Mouse (Mus musculus) testis, adult 2 months (tissue): ENCODE measurements at regions not wholly inside any gene's neighbourhood (a gene's known extent, or its start where the extent isn't known, plus 50 kb on each side); places are given as distances from the start of the nearest gene placed in this dataset.

Experiments
- H3K27ac ChIP-seq: fragments of 200-500 bp; 2 replicates; pipeline ENCODE4 v1.5.1; 2012; ENCODE audit warnings: low read depth, low read length; ENCODE audit not compliant: control insufficient read depth, insufficient read depth
- H3K27me3 ChIP-seq: fragments of 200-500 bp; 2 replicates; pipeline ENCODE4 v1.6.1; 2012; ENCODE audit warnings: mild to moderate bottlenecking, low read length, moderate library complexity; ENCODE audit not compliant: control insufficient read depth, insufficient read depth
- H3K36me3 ChIP-seq: fragments of 200-500 bp; 2 replicates; pipeline ENCODE4 v1.6.1; 2012; ENCODE audit warnings: mild to moderate bottlenecking, low read length; ENCODE audit not compliant: control insufficient read depth, insufficient read depth
- H3K4me1 ChIP-seq: fragments of 200-500 bp; 2 replicates; pipeline ENCODE4 v1.6.1; 2012; ENCODE audit warnings: low read length; ENCODE audit not compliant: control insufficient read depth, insufficient read depth
- H3K4me3 ChIP-seq: fragments of 200-500 bp; 2 replicates; pipeline ENCODE4 v1.5.1; 2012; ENCODE audit warnings: low read depth, mild to moderate bottlenecking, low read length, moderate library complexity, mixed read lengths; ENCODE audit not compliant: control insufficient read depth
- CTCF ChIP-seq: fragments of 200-500 bp; IDR thresholded peaks from 2 replicates; pipeline ENCODE4 v1.5.1; 2012; ENCODE audit warnings: low read depth, mild to moderate bottlenecking, inconsistent platforms, low read length, moderate library complexity; ENCODE audit not compliant: control insufficient read depth, insufficient read depth, insufficient replicate concordance
- POLR2A ChIP-seq: fragments of 200-500 bp; IDR thresholded peaks from 2 replicates; pipeline ENCODE4 v1.6.1; 2012; ENCODE audit warnings: low read depth, mild to moderate bottlenecking, inconsistent platforms, low read length, moderate library complexity; ENCODE audit not compliant: control insufficient read depth

GRCm38 (mm10) chr5:111801051-111801450 lies 67.3 kb downstream of the Gm26897 start:
- peaks cover 3% of the 10 kb centered on the region; the same call in 1 of the 2 replicates for H3K4me1 ChIP-seq
- TF ChIP-seq CTCF (no peak), POLR2A (no peak)
- H3K27ac ChIP-seq: no peak overlapping the region
- no peak overlapping the region for H3K4me3 ChIP-seq
- H3K36me3 ChIP-seq: no peaks in the 10 kb centered on the region
- H3K27me3 ChIP-seq: no peaks in the 10 kb centered on the region

GRCm38 (mm10) chr5:111804542-111804941 lies 70.8 kb downstream of the Gm26897 start:
- H3K27ac ChIP-seq: no peak overlapping the region
- H3K4me1 ChIP-seq: peaks cover under 1% of the 10 kb centered on the region; the same call in 1 of the 2 replicates
- TF ChIP-seq CTCF: no peak
- TF ChIP-seq POLR2A: no peak
- no peaks in the 10 kb centered on the region for H3K27me3 ChIP-seq
- H3K4me3 ChIP-seq: no peak overlapping the region
- no peaks in the 10 kb centered on the region for H3K36me3 ChIP-seq

GRCm38 (mm10) chr5:111805150-111805549 lies 71.4 kb downstream of the Gm26897 start:
- Histone ChIP-seq H3K4me1 (no peaks in the 10 kb centered on the region), H3K27ac (no peak overlapping the region; the same call in 1 of the 2 replicates), H3K27me3 (no peaks in the 10 kb centered on the region), H3K4me3 (no peak overlapping the region), H3K36me3 (no peaks in the 10 kb centered on the region)
- TF ChIP-seq CTCF (no peak), POLR2A (no peak)

DNA sequence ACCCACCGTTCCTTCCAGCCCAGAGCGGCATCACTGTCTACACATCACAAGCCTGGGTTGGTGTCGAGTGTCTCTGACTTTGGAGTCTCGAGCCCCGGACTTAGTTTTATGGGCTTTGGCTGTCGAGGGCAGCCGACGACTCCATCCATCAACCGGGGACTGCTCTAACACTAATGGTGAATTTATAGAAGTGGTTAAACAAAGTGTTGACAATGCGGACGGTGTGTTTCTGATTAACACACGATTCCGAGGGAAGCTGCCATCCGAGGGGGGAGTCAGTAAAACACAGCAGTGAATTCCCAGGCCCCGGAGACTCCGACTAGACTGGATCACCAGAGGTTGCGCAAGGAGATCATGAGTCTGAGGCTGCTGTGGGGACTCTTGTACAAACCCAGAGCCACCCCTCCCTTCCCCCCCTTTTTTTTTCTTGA lies 72.1 kb downstream of the Gm26897 start:
- Histone ChIP-seq H3K27ac (no peak overlapping the region), H3K4me3 (no peak overlapping the region), H3K36me3 (no peaks in the 10 kb centered on the region), H3K4me1 (no peaks in the 10 kb centered on the region; the same call in 1 of the 2 replicates), H3K27me3 (no peaks in the 10 kb centered on the region)
- TF ChIP-seq POLR2A (no peak), CTCF (no peak)

DNA sequence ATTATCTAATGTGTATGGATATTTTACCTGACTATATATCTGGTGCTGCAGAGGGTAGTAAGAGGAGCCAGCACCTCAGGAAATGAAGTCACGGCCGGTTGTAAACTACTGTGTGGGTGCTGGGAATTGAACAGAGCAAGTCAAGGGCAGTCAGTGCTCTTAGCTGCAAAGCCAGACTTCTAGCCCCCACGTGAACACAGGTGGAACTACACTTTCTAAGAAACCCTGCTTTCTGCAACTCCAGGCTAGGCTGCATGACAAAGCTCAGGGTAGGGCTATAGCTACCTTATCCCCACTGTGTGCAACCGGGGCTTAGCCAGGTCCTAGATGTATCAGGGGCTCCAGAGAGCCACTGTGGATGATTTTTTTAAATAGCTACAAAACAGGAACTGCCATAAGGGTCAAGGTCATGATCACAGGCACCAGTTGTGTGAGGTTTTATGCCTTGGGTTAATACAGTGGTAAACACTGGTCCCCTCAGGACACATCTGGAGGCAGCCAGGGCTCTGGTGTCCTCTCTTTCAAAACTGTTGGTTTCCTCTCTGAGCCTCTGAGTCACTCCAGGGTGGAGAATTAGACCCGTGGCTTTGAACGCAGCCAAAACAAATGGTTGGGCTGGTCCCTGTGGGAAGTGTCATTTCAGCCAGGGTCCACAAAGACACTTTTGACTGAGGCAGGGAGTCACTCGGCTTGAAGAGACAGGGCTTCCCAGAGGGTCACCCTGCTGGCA lies 76.5 kb downstream of the Gm26897 start:
- H3K27ac ChIP-seq: no peak overlapping the region
- TF ChIP-seq POLR2A: no peak
- TF ChIP-seq CTCF: no peak

DNA sequence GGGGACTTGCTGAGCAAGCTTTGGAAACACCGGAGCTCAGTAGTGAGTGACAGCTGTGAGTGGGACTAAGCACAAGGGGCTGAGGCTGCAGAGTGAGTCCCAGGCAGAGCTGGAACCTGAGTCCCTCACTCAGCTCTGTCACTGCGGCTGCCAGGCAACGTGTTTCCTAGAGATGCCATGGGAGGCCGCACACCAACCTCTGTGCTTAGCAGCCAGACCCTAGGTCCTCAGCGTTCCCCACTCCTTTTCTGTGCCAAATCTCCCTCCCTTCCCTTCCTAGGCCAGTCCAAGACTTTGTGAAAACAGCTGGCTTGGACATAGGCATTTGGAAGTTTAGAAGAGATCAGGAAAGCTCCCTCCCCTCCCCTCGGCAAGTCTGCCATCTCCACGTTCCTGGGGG lies 78.9 kb downstream of the Gm26897 start:
- H3K36me3 ChIP-seq: no peaks in the 10 kb centered on the region
- no peaks in the 10 kb centered on the region; the same call in 1 of the 2 replicates for H3K4me1 ChIP-seq
- H3K27ac ChIP-seq: no peak overlapping the region
- no peaks in the 10 kb centered on the region for H3K27me3 ChIP-seq
- H3K4me3 ChIP-seq: no peak overlapping the region
- TF ChIP-seq CTCF (no peak), POLR2A (no peak)

More for the DNA sequence above, 76.5 kb downstream of the Gm26897 start:
- H3K4me1 ChIP-seq: no peaks in the 10 kb centered on the region; the same call in 1 of the 2 replicates
- no peaks in the 10 kb centered on the region for H3K36me3 ChIP-seq
- H3K27me3 ChIP-seq: no peaks in the 10 kb centered on the region
- H3K4me3 ChIP-seq: no peak overlapping the region

DNA sequence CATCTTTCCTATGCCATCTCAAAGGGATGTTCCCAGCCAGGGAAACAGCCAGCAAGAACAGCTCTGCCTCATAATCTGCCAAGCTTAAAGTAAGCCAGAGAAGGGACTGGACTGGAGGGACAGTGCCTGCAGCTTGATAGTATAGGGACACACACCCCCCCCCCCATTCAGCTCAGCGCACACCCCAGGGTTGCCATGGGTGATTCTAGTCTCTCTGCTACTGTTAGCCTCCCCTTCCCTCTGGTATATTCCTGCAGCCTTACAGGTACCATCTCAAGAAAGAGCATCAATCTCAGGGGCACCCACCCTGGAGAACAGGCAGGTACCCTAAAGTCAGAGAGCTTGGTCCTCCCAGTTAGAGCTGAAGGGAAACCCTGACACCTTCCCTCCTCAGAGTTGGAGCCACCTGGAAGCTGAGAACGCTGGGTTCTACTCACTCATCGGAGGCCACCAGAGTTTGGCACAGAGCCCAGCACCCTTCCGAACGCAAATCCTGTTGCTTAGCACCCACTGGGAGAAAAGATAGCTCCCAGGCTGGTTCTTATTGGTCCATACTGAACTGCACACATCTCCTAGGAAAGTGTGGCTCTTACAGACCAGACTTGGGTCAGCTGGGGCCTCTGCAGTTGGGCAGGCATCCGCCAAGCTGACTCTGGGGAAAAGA lies 79.5 kb downstream of the Gm26897 start:
- Histone ChIP-seq H3K27me3 (no peaks in the 10 kb centered on the region), H3K36me3 (no peaks in the 10 kb centered on the region), H3K4me1 (no peaks in the 10 kb centered on the region; the same call in 1 of the 2 replicates), H3K4me3 (no peak overlapping the region), H3K27ac (no peak overlapping the region)
- TF ChIP-seq POLR2A (no peak), CTCF (no peak)
